Mouse (Mus musculus) liver, embryonic 14.5 days (tissue): ENCODE results near the gene Olfr481.

ENCODE experiments used
- CTCF ChIP-seq: IDR thresholded peaks from 2 replicates; pipeline ENCODE4 v1.5.1; 2016; ENCODE audit warnings: antibody characterized with exemption, low read depth, control low read depth
- EP300 ChIP-seq: IDR thresholded peaks from 2 replicates; pipeline ENCODE4 v1.6.1; 2016; ENCODE audit warnings: antibody characterized with exemption, low read depth

- TF ChIP-seq CTCF (no peak), EP300 (no peak)
These were observed 47.7 kb downstream of the Olfr481 start, which contains the start of gene Olfr484 for GRCm38 (mm10) chr7:108127349-108127748.
